Comparison of ENCODE assay signal across 9 mouse cellular contexts in the genomic region with DNA sequence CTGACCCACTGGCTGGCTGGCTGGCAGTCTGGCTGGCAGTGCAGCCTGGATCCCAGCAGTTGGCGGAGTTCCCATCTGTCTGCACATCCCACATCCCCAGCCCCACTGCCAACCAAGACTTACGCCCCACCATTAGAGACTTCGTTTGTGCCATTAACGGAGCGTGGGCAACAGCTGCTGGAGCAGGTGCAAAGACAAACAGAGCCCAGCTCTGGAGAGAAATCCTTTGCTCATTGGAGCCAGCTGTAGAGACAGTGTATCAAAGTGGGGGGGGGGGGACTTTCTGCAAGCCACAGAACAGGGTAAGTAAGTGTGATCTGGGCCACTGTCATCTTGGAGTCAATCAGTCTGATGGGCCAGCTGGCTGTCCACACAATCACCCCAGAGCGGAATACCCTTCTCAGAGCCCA. TPM values are rescaled to one million over a fixed set of nuclear protein-coding genes. Genes with fewer than 3 reads are reported as not detected.
DNase-seq lines count a peak whose midpoint lies in the region; ATAC-seq lines count a peak whose summit lies in the region.
"Had no signal": no experiment of that assay in that cellular context is flagged by ENCODE, and none has a peak within 500 bp of the region (broad histone marks: within the 10 kb centered on the region; RNA-seq: fewer than 3 reads in every experiment).

No protein-coding gene starts in this region.

- DNase-seq in cerebellum, postnatal 14 days, result peak; percentile 71 to 81
- DNase-seq in cerebellum, adult 11-12 months, result no peak
- DNase-seq in Muller cell, postnatal 12 days (ENCODE audit: inconsistent ontology term), result peak; percentile 69
- peak; percentile 22 to 37 for DNase-seq in layer of hippocampus, adult 18-20 months (ENCODE audit: low spot score in 2 of 2)
- no peak for DNase-seq in kidney, postnatal 36 days
- DNase-seq in embryo, embryonic 10 days (ENCODE audit: low spot score), result no peak
- DNase-seq in adrenal gland, adult (ENCODE audit: inconsistent age in 2 of 2, low spot score in 1 of 2), result no peak

- no peak overlapping the region for H3K4me3 ChIP-seq in midbrain, embryonic 16.5 days (ENCODE audit: low read depth, low read length)
- H3K4me3 ChIP-seq: heart, embryonic 13.5 days had no signal

- no peak overlapping the region for H3K9ac ChIP-seq in midbrain, embryonic 16.5 days (ENCODE audit: low read depth, low read length)
- H3K9ac ChIP-seq: heart, embryonic 13.5 days had no signal

- H3K36me3 ChIP-seq in midbrain, embryonic 16.5 days (ENCODE audit: control insufficient read depth, insufficient read depth, low read length), result no peaks in the 10 kb centered on the region
- H3K36me3 ChIP-seq: heart, embryonic 13.5 days had no signal

- WGBS in midbrain, embryonic 16.5 days, result 51% methylated on average over 6 of the region's 6 CpGs

- H3K4me1 ChIP-seq in midbrain, embryonic 16.5 days (ENCODE audit: control insufficient read depth, insufficient read depth, low read length), result peaks cover under 1% of the 10 kb centered on the region; the same call in 1 of the 2 replicates

- H3K27me3 ChIP-seq in midbrain, embryonic 16.5 days (ENCODE audit: control insufficient read depth, insufficient read depth, low read depth, low read length), result no peaks in the 10 kb centered on the region; the same call in 1 of the 2 replicates

- H3K27ac ChIP-seq in midbrain, embryonic 16.5 days (ENCODE audit: low read length), result no peak overlapping the region
- H3K27ac ChIP-seq: heart, embryonic 13.5 days had no signal

- peak; percentile 48; the same call in 1 of the 2 replicates for ATAC-seq in midbrain, embryonic 16.5 days

- no peak overlapping the region for H3K4me2 ChIP-seq in midbrain, embryonic 16.5 days (ENCODE audit: low read length)
- H3K4me2 ChIP-seq: heart, embryonic 13.5 days had no signal

- no peaks in the 10 kb centered on the region for H3K9me3 ChIP-seq in midbrain, embryonic 16.5 days (replicated peaks; ENCODE audit: control insufficient read depth, low read length, poor library complexity, severe bottlenecking)
- H3K9me3 ChIP-seq: heart, embryonic 13.5 days had no signal

RNA-seq across cellular contexts. Expression of a gene that starts 52.3 kb away (rescaled TPM):
- 1,000 to 10,000 TPM; 1,684 to 1,728 TPM for total RNA-seq in layer of hippocampus, adult 18-20 months (2021)
- polyA plus RNA-seq in midbrain, embryonic 16.5 days (2015; fragmentation: Nextera tagmentation; extraction: Ambion mirVana), result 818 and 819 TPM in 2 replicates

Comparison
In these comparisons a context has a peak if more than half of its experiments do, and no peak if none do; other contexts are left out.
1. DNase-seq: peak in cerebellum, postnatal 14 days (2 of 2), Muller cell, postnatal 12 days (single experiment) and layer of hippocampus, adult 18-20 months (2 of 2); none in cerebellum, adult 11-12 months (single experiment), kidney, postnatal 36 days (0 of 2), embryo, embryonic 10 days (single experiment) and adrenal gland, adult (0 of 2).